Mouse (Mus musculus): Measurements from ENCODE around the gene Smad9.

Gene Smad9

GRCm38 (mm10) chr3:54809111-54809510, 53.7 kb downstream of the Smad9 start:
- DNase-seq (ENCODE audit: low read depth, low spot score), result no peak

- DNase-seq (ENCODE audit: low read depth, low spot score), result no peak
These were observed 56.2 kb downstream of the Smad9 start for GRCm38 (mm10) chr3:54811616-54812015.

- DNase-seq (ENCODE audit: low read depth, low spot score), result peak; percentile 36
These were observed 58.1 kb downstream of the Smad9 start for GRCm38 (mm10) chr3:54813418-54813988.

DNA sequence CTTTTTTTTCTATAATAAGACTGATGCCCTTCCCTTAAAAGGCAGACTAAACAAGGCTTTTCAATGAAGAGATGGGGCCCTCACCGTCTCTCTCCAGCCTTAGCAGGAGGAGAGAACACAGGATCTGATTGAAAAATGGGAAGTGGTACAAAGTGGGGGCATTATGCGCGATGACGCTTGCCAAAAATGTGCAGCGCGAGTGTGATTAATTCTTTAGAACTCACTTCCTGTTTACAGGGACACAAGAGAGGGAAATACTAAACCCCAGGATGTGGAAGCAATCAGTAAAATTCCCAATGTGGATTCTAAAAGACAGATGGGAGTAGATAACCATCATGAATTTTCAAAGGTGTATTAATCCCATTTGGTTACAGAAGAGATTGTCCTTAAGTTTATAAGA, 59.2 kb downstream of the Smad9 start:
- DNase-seq (ENCODE audit: low read depth, low spot score), result no peak

GRCm38 (mm10) chr3:54815292-54815691, 59.9 kb downstream of the Smad9 start:
- DNase-seq (ENCODE audit: low read depth, low spot score), result no peak

GRCm38 (mm10) chr3:54822526-54822925, 67.1 kb downstream of the Smad9 start:
- DNase-seq (ENCODE audit: low read depth, low spot score), result no peak

DNA sequence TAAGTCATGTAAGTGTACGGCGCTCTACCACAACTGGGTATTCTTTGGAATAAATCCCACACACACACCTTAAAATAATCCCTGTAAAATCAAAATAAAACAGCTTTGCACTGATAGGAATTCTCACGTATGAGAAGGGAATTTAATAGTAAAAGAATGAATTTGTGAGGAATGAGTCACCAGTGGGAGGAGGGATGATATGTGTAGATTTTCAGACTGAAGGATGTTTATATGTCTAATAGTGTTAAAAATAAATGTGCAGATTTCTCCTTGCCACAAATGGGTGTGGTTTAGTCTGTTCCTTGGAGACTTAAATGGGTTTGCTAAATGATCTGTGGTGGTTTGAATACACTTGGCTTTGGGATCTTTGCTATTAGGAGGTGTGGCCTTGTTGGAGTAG, 77.1 kb downstream of the Smad9 start:
- DNase-seq (ENCODE audit: low read depth, low spot score), result no peak

- peak; percentile 52 for DNase-seq (ENCODE audit: low read depth, low spot score)
These were observed 80.0 kb downstream of the Smad9 start for GRCm38 (mm10) chr3:54835421-54835820.
